Mouse (Mus musculus) stomach, embryonic 15.5 days (tissue): Measurements from ENCODE around the gene Arfip2. TPM values are rescaled to one million over a fixed set of nuclear protein-coding genes. Genes with fewer than 3 reads are reported as not detected.
A peak's percentile ranks its signal among the peaks of the same experiment; 100 is the strongest.

ENCODE experiments used
- ATAC-seq: fragments of 200-750 bp; cut with Nextera tagmentation; 2 replicates; pipeline ENCODE4 v1.8.0; 2017; ENCODE audit warnings: low read depth, moderate number of reproducible peaks, moderate TSS enrichment; ENCODE audit not compliant: insufficient read depth, low FRiP score
- H3K27ac ChIP-seq: fragments of 300-500 bp; sonication (generic); 2 replicates; pipeline ENCODE4 v1.5.1; 2015; ENCODE audit warnings: mild to moderate bottlenecking, inconsistent platforms
- H3K27me3 ChIP-seq: fragments of 300-500 bp; sonication (generic); replicated peaks from 2 replicates; pipeline ENCODE4 v1.6.1; 2015; ENCODE audit warnings: inconsistent platforms
- H3K36me3 ChIP-seq: fragments of 300-500 bp; sonication (generic); 2 replicates; pipeline ENCODE4 v1.6.1; 2015; ENCODE audit warnings: inconsistent platforms
- H3K4me1 ChIP-seq: fragments of 300-500 bp; sonication (generic); 2 replicates; pipeline ENCODE4 v1.6.1; 2015; ENCODE audit warnings: inconsistent platforms
- H3K4me2 ChIP-seq: fragments of 300-500 bp; sonication (generic); 2 replicates; pipeline ENCODE4 v1.6.1; 2015; ENCODE audit warnings: mild to moderate bottlenecking, inconsistent platforms
- H3K4me3 ChIP-seq: fragments of 300-500 bp; sonication (generic); replicated peaks from 2 replicates; pipeline ENCODE4 v1.5.1; 2015; ENCODE audit warnings: inconsistent platforms
- H3K9ac ChIP-seq: fragments of 300-500 bp; sonication (generic); 2 replicates; pipeline ENCODE4 v1.6.1; 2015; ENCODE audit warnings: inconsistent platforms
- H3K9me3 ChIP-seq: fragments of 300-500 bp; sonication (generic); 2 replicates; pipeline ENCODE4 v1.6.1; 2016; ENCODE audit warnings: inconsistent platforms
- WGBS: fragments of 180-500 bp; shearing (Covaris S2); methylation state at CpG from one replicate; pipeline ENCODE4 v1.1.7; 2015; 5-methylcytosine and 5-hydroxymethylcytosine counted together
- polyA plus RNA-seq: library from polyadenylated mRNA; unstranded; fragments of >200 nt; fragmentation: Nextera tagmentation; extraction: Ambion mirVana; gene quantifications from 2 replicates; pipeline ENCODE4 v1.2.1, GENCODE M21; 2015

The Arfip2 gene
- 69.0 and 81.8 TPM in 2 replicates for polyA plus RNA-seq

DNA sequence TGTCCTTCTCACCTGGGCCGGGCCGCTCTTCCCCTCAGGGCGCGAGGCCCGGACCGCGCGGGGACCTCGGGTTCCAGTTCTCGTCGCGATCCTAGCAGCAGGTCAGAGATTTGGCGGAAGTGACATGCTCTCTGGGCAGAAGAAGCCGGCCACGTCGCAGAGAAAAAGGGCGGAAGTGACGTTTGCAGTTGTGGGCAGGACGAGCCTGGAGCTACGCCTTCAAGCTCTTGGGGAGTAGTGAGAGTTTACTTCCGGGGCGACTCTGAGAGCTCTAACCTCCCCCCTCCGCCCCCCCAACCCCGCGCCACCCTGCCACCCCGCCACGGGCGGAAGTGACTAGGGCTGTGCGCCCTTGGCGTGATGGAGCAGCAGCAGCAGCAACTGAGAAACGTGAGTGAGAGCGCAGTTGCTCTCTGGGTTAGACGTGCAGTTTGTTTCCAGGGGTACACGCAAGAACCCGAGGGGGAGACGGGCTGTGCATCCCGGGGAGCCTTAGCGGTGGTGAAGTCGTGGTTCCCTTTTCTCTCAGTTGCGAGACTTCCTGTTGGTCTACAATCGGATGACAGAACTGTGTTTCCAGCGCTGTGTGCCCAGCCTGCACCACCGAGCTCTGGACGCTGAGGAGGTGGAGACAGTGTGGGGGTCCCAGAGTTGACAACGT is at the start of gene Arfip2, which contains the start of gene Gm45799:
Arfip2 (minus strand) TSS at position 184 of the 661 bp plus-strand sequence.
Gm45799 (plus strand) TSS at position 320 of the 661 bp plus-strand sequence.
- no peaks in the 10 kb centered on the region for H3K9me3 ChIP-seq
- peak within 1 kb of the TSS; percentile 90 for H3K27ac ChIP-seq
- H3K27me3 ChIP-seq: no peaks in the 10 kb centered on the region
- peak within 1 kb of the TSS; percentile 93 for H3K4me2 ChIP-seq
- H3K36me3 ChIP-seq: peaks cover 22% of the 10 kb centered on the region; the same call in 1 of the 2 replicates
- peak within 1 kb of the TSS; percentile 73 for H3K4me3 ChIP-seq
- peak; percentile 97 for ATAC-seq
- peaks cover 25% of the 10 kb centered on the region for H3K4me1 ChIP-seq
- WGBS: 0% methylated on average over 45 of the region's 45 CpGs
- H3K9ac ChIP-seq: peak within 1 kb of the TSS; percentile 77

- ATAC-seq: peak; percentile 65; the same call in 1 of the 2 replicates
- H3K27me3 ChIP-seq: no peaks in the 10 kb centered on the region
- H3K36me3 ChIP-seq: no peaks in the 10 kb centered on the region
- no peaks in the 10 kb centered on the region for H3K9me3 ChIP-seq
- 11% methylated on average over 13 of the region's 13 CpGs for WGBS
- H3K27ac ChIP-seq: no peak overlapping the region
- peak overlapping the region; percentile 27; the same call in 1 of the 2 replicates for H3K4me2 ChIP-seq
- H3K4me1 ChIP-seq: no peaks in the 10 kb centered on the region
- no peak overlapping the region for H3K4me3 ChIP-seq
- no peak overlapping the region for H3K9ac ChIP-seq
Observed at GRCm38 (mm10) chr7:105685541-105686197, 45.5 kb upstream of the Arfip2 start.

DNA sequence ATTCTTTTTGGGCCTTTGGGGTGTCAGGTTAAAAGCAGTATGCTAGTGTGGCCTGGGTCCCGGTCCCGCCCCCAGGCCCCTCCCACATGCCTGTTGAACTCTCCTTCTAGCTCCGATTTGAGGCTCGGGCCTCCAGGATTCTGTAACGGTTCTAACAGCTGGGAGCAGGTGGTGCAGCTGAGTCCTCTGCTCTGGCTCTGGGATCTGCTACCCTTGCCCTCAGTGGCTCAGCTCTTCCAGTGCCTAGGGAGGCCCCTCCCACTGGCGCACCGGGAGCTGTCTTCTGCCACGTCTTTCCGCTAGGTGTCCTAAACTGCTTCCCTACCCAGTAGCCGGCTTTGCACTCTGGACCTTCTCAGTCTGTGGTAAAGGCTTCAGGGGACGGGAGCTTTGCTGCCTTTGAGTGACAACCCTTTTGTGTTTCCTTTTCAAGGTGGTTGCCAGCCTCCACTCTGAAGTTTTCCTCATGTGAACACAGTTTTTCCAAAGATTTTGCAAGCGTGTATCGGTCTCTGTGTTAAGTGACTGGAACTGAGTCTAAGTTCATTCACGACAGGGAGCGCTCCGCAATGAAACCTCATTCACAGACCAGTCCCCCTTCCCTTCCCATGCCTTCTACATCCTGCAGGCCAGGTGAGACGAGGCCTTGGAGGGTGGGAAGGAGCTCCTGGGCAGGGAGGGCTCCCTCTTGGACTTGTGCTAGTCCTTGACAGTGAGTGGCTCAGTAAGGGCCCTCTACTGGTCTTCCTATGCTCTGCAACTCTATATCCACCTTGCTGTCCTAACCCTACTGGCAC is 10.6 kb upstream of the Arfip2 start, which contains the start of gene Dnhd1:
Dnhd1 (plus strand) TSS at position 189 of the 797 bp plus-strand sequence.
- peak within 1 kb of the TSS; percentile 37 for H3K4me3 ChIP-seq
- H3K27ac ChIP-seq: peak within 1 kb of the TSS; percentile 65
- peak within 1 kb of the TSS; percentile 20; the same call in 1 of the 2 replicates for H3K9ac ChIP-seq
- WGBS: under 1% methylated on average over 17 of the region's 17 CpGs
- H3K27me3 ChIP-seq: no peaks in the 10 kb centered on the region
- peaks cover 4% of the 10 kb centered on the region; the same call in 1 of the 2 replicates for H3K4me1 ChIP-seq
- peak within 1 kb of the TSS; percentile 80 for H3K4me2 ChIP-seq
- no peaks in the 10 kb centered on the region for H3K9me3 ChIP-seq
- H3K36me3 ChIP-seq: no peaks in the 10 kb centered on the region
- ATAC-seq: peak; percentile 95

- Histone ChIP-seq H3K9ac (no peak overlapping the region), H3K27ac (no peak overlapping the region), H3K4me3 (no peak overlapping the region; the same call in 1 of the 2 replicates), H3K36me3 (peaks cover 13% of the 10 kb centered on the region; the same call in 1 of the 2 replicates), H3K9me3 (no peaks in the 10 kb centered on the region), H3K4me2 (peak overlapping the region; percentile 93), H3K27me3 (no peaks in the 10 kb centered on the region), H3K4me1 (peaks cover 25% of the 10 kb centered on the region)
- WGBS: 67% methylated on average over 3 of the region's 3 CpGs
- ATAC-seq: no peak
Observed at GRCm38 (mm10) chr7:105641936-105642335, 1.7 kb upstream of the Arfip2 start.

GRCm38 (mm10) chr7:105640894-105641255 is 659 bp upstream of the Arfip2 start:
- H3K36me3 ChIP-seq: peaks cover 19% of the 10 kb centered on the region; the same call in 1 of the 2 replicates
- ATAC-seq: no peak
- under 1% methylated on average over 18 of the region's 18 CpGs for whole genome bisulfite sequencing

GRCm38 (mm10) chr7:105639756-105640155 is 460 bp downstream of the Arfip2 start, which contains the start of gene Timm10b:
TSS of gene Timm10b (plus strand) at chr7:105640056.
- H3K4me1 ChIP-seq: peaks cover 25% of the 10 kb centered on the region
- H3K9ac ChIP-seq: peak within 1 kb of the TSS; percentile 77
- H3K36me3 ChIP-seq: peaks cover 22% of the 10 kb centered on the region; the same call in 1 of the 2 replicates
- 3% methylated on average over 2 of the region's 2 CpGs for WGBS
- H3K4me2 ChIP-seq: peak within 1 kb of the TSS; percentile 93
- peak within 1 kb of the TSS; percentile 90 for H3K27ac ChIP-seq
- ATAC-seq: peak; percentile 3
- H3K4me3 ChIP-seq: peak within 1 kb of the TSS; percentile 73
- H3K9me3 ChIP-seq: no peaks in the 10 kb centered on the region
- H3K27me3 ChIP-seq: no peaks in the 10 kb centered on the region

More at GRCm38 (mm10) chr7:105640894-105641255, 659 bp upstream of the Arfip2 start:
- Histone ChIP-seq H3K4me2 (peak overlapping the region; percentile 93), H3K27me3 (no peaks in the 10 kb centered on the region), H3K4me3 (peak overlapping the region; percentile 73), H3K9ac (peak overlapping the region; percentile 68), H3K27ac (peak overlapping the region; percentile 90), H3K4me1 (peaks cover 25% of the 10 kb centered on the region), H3K9me3 (no peaks in the 10 kb centered on the region)

DNA sequence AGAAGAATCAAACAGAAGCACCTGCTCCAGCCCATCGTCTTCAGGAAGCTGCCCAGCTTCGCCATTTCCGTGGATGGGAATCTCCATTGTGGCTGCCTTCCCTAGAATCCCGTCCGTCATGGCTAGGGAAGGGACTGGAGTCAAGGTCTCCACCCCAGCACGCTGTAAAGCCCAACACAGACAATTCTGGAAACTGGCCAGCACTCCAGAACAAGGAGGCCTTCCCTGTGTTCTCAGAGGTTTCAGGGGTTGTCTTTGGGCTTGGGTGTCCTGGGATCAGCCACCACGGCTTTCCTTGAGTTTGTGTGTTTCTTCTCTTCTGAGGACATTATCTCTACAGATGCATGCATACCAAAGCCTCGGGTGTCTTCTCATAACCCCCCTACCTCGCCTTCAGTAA is 912 bp downstream of the Arfip2 start:
- Histone ChIP-seq H3K27me3 (no peaks in the 10 kb centered on the region), H3K9me3 (no peaks in the 10 kb centered on the region), H3K4me3 (peak overlapping the region; percentile 73), H3K9ac (peak overlapping the region; percentile 77; the same call in 1 of the 2 replicates), H3K4me2 (peak overlapping the region; percentile 93), H3K27ac (no peak overlapping the region), H3K36me3 (peaks cover 22% of the 10 kb centered on the region; the same call in 1 of the 2 replicates), H3K4me1 (peaks cover 25% of the 10 kb centered on the region)
- ATAC-seq: no peak
- WGBS: 63% methylated on average over 9 of the region's 9 CpGs

GRCm38 (mm10) chr7:105638776-105639175 is 1.4 kb downstream of the Arfip2 start:
- 92% methylated on average over 6 of the region's 6 CpGs for WGBS

DNA sequence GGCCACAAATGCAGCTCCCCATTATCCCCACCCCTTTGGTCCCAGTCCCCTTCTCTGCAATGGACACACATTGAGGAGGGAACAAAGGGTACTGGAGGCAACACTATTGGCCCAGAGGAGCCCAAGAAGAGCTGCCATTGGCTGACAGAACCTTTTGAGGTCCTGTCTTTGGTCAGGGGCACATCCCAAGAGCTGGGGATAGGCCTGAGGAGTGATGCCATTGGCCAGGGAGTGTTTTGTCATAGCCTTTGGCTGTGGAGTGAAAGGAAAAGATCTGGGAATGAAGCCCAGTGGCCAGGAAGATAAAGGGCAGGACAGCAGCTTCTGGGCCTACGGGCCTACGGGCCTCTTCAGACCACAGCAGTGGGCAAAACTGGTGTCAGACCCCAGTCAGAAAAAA is 4.5 kb downstream of the Arfip2 start:
- Histone ChIP-seq H3K4me3 (no peak overlapping the region), H3K4me2 (no peak overlapping the region), H3K9ac (no peak overlapping the region), H3K36me3 (peaks cover 16% of the 10 kb centered on the region; the same call in 1 of the 2 replicates), H3K4me1 (peaks cover 16% of the 10 kb centered on the region), H3K27ac (no peak overlapping the region), H3K9me3 (no peaks in the 10 kb centered on the region), H3K27me3 (no peaks in the 10 kb centered on the region)
- WGBS: 97% methylated on average over 2 of the region's 2 CpGs
- no peak for ATAC-seq

More at GRCm38 (mm10) chr7:105638776-105639175, 1.4 kb downstream of the Arfip2 start:
- H3K27ac ChIP-seq: no peak overlapping the region
- peaks cover 27% of the 10 kb centered on the region for H3K4me1 ChIP-seq
- H3K9me3 ChIP-seq: no peaks in the 10 kb centered on the region
- peak overlapping the region; percentile 25; the same call in 1 of the 2 replicates for H3K4me2 ChIP-seq
- H3K9ac ChIP-seq: no peak overlapping the region
- H3K36me3 ChIP-seq: peaks cover 22% of the 10 kb centered on the region; the same call in 1 of the 2 replicates
- H3K4me3 ChIP-seq: no peak overlapping the region
- H3K27me3 ChIP-seq: no peaks in the 10 kb centered on the region
- no peak for ATAC-seq

GRCm38 (mm10) chr7:105634272-105634920 is 5.8 kb downstream of the Arfip2 start:
- WGBS: 51% methylated on average over 9 of the region's 9 CpGs
- ATAC-seq: no peak
- H3K4me1 ChIP-seq: peaks cover 11% of the 10 kb centered on the region
- no peak overlapping the region for H3K27ac ChIP-seq
- peak overlapping the region; percentile 85 for H3K4me2 ChIP-seq
- no peak overlapping the region; the same call in 1 of the 2 replicates for H3K9ac ChIP-seq
- H3K36me3 ChIP-seq: peaks cover 16% of the 10 kb centered on the region; the same call in 1 of the 2 replicates
- no peaks in the 10 kb centered on the region for H3K27me3 ChIP-seq
- no peak overlapping the region; the same call in 1 of the 2 replicates for H3K4me3 ChIP-seq
- no peaks in the 10 kb centered on the region for H3K9me3 ChIP-seq

GRCm38 (mm10) chr7:105633801-105634135 is 6.4 kb downstream of the Arfip2 start:
- Histone ChIP-seq H3K9me3 (no peaks in the 10 kb centered on the region), H3K36me3 (peaks cover 16% of the 10 kb centered on the region; the same call in 1 of the 2 replicates), H3K9ac (peak overlapping the region; percentile 62; the same call in 1 of the 2 replicates), H3K4me2 (peak overlapping the region; percentile 85), H3K27ac (peak overlapping the region; percentile 74), H3K4me3 (peak overlapping the region; percentile 73), H3K4me1 (peaks cover 12% of the 10 kb centered on the region), H3K27me3 (no peaks in the 10 kb centered on the region)
- 7% methylated on average over 10 of the region's 10 CpGs for WGBS
- ATAC-seq: no peak; the same call in 1 of the 2 replicates
